Comparison of ENCODE assay signal across 9 mouse cellular contexts in genomic region chr14:79394564-79394963, GRCm38 (mm10). TPM values are rescaled to one million over a fixed set of nuclear protein-coding genes. Genes with fewer than 3 reads are reported as not detected.
DNase-seq lines count a peak whose midpoint lies in the region; ATAC-seq and TF ChIP-seq lines count a peak whose summit lies in the region.
"Had no signal": no experiment of that assay in that cellular context is flagged by ENCODE, and none has a peak within 500 bp of the region (broad histone marks: within the 10 kb centered on the region; RNA-seq: fewer than 3 reads in every experiment).

No protein-coding gene starts in this region.

- peak; percentile 46 for ATAC-seq in CD4-positive, CD25-positive, alpha-beta regulatory T cell, adult 4 months
- ATAC-seq in inflammation-experienced regulatory T-cells, adult 6 months, result peak; percentile 44
- peak; percentile 65 for ATAC-seq in monocyte, adult 5-6 weeks (replicated peaks; ENCODE audit: insufficient number of reproducible peaks, low FRiP score, low TSS enrichment, poor library complexity, severe bottlenecking)

- no peaks in the 10 kb centered on the region; the same call in 1 of the 2 replicates for H3K4me1 ChIP-seq in bone marrow, adult 2 months (ENCODE audit: control insufficient read depth, insufficient read depth, low read length)

- no peak for TF ChIP-seq POLR2A in bone marrow, adult 2 months (IDR thresholded peaks at IDR 0.05; ENCODE audit: borderline replicate concordance, control insufficient read depth, low read depth, low read length)

- intact Hi-C loops in heart, postnatal 25 days (cut with DNase I), result loop anchor here (10.0 kb wide), 1 partner anchor 170 kb away; no protein-coding TSS in a partner anchor

- H3K4me3 ChIP-seq in bone marrow, adult 2 months (replicated peaks; ENCODE audit: control insufficient read depth, low read depth, low read length), result no peak overlapping the region
- H3K4me3 ChIP-seq: embryonic facial prominence, embryonic 13.5 days had no signal

- TF ChIP-seq CTCF in bone marrow, adult 2 months (IDR thresholded peaks at IDR 0.05; ENCODE audit: control insufficient read depth, insufficient read depth, low read length), result peak; percentile 56

- no peak overlapping the region for H3K27ac ChIP-seq in bone marrow, adult 2 months (ENCODE audit: control insufficient read depth, insufficient read depth, low read depth, low read length, poor library complexity)
- H3K27ac ChIP-seq: embryonic facial prominence, embryonic 13.5 days had no signal

- DNase-seq in heart, adult 8-10 months (ENCODE audit: low spot score), result peak; percentile 35
- DNase-seq in heart, postnatal 25 days (ENCODE audit: low spot score), result no peak
- DNase-seq in left cerebral cortex, adult 8-10 months (ENCODE audit: low spot score in 2 of 2), result no peak
- no peak for DNase-seq in right cerebral cortex, postnatal 25 days

RNA-seq across cellular contexts. Expression of gene Mtrf1, which starts 3.0 kb away (rescaled TPM):
- 1 to 10 TPM; 7.3 to 9.3 (median 8.6) TPM for total RNA-seq in heart, adult 8-10 months (2022)
- total RNA-seq in heart, postnatal 25 days (2021), result 1 to 10 TPM; 6.4 to 7.3 TPM
- polyA plus RNA-seq in CD4-positive, CD25-positive, alpha-beta regulatory T cell, adult 4 months (2017; shearing (Covaris generic)), result 1 to 10 TPM; 4.3 to 6.0 TPM
- polyA plus RNA-seq in bone marrow, adult 2 months (2011; ENCODE audit: insufficient read depth, insufficient read length, low replicate concordance, missing spikeins), result 3.4 and 5.6 TPM in 2 replicates
- polyA plus RNA-seq in inflammation-experienced regulatory T-cells, adult 6 months (2017; shearing (Covaris generic)), result 1 to 10 TPM; 6.1 to 7.3 (median 7.1) TPM
- total RNA-seq in monocyte, adult 5-6 weeks (2017), result 5.8 to 7.4 TPM (median 7.1 TPM) in 3 replicates
- total RNA-seq in left cerebral cortex, adult 8-10 months (2022), result 1 to 10 TPM; 6.7 to 7.3 (median 7.0) TPM

RNA-seq across cellular contexts. Expression of gene Naa16, which starts 4.0 kb away (rescaled TPM):
- total RNA-seq in heart, adult 8-10 months (2022), result 10 to 100 TPM in 1 of 4 experiments, 1 to 10 TPM in 3; 6.5 to 12.0 (median 6.9) TPM
- total RNA-seq in heart, postnatal 25 days (2021), result 10 to 100 TPM in 1 of 2 experiments, 1 to 10 TPM in 1; 10.0 to 10.6 TPM
- 10 to 100 TPM; 53.6 to 54.4 TPM for polyA plus RNA-seq in CD4-positive, CD25-positive, alpha-beta regulatory T cell, adult 4 months (2017; shearing (Covaris generic))
- polyA plus RNA-seq in bone marrow, adult 2 months (2011; ENCODE audit: insufficient read depth, insufficient read length, low replicate concordance, missing spikeins), result 18.1 and 20.7 TPM in 2 replicates
- 10 to 100 TPM; 55.1 to 68.9 (median 63.2) TPM for polyA plus RNA-seq in inflammation-experienced regulatory T-cells, adult 6 months (2017; shearing (Covaris generic))
- total RNA-seq in monocyte, adult 5-6 weeks (2017), result 24.0 to 47.2 TPM (median 30.6 TPM) in 3 replicates
- 10 to 100 TPM; 11.5 to 14.4 (median 13.1) TPM for total RNA-seq in left cerebral cortex, adult 8-10 months (2022)

RNA-seq across cellular contexts. Expression of gene Kbtbd7, which starts 31.7 kb away (rescaled TPM):
- 10 to 100 TPM in 2 of 4 experiments, 1 to 10 TPM in 2; 8.2 to 10.1 (median 9.6) TPM for total RNA-seq in heart, adult 8-10 months (2022)
- 10 to 100 TPM; 10.3 to 12.0 TPM for total RNA-seq in heart, postnatal 25 days (2021)
- polyA plus RNA-seq in CD4-positive, CD25-positive, alpha-beta regulatory T cell, adult 4 months (2017; shearing (Covaris generic)), result 1 to 10 TPM in 1 of 2 experiments, under 1 TPM in 1; 0.89 to 1.2 TPM
- 3.1 and 4.0 TPM in 2 replicates for polyA plus RNA-seq in bone marrow, adult 2 months (2011; ENCODE audit: insufficient read depth, insufficient read length, low replicate concordance, missing spikeins)
- 1 to 10 TPM; 1.3 to 1.9 (median 1.6) TPM for polyA plus RNA-seq in inflammation-experienced regulatory T-cells, adult 6 months (2017; shearing (Covaris generic))
- total RNA-seq in monocyte, adult 5-6 weeks (2017), result 20.7 to 22.0 TPM (median 21.7 TPM) in 3 replicates
- total RNA-seq in left cerebral cortex, adult 8-10 months (2022), result 10 to 100 TPM; 35.5 to 40.8 (median 37.1) TPM

RNA-seq across cellular contexts. Expression of gene Kbtbd6, which starts 57.1 kb away (rescaled TPM):
- under 1 TPM in 3 of 4 experiments, not detected in 1; 0.11 to 0.16 (median 0.16) TPM for total RNA-seq in heart, adult 8-10 months (2022)
- total RNA-seq in heart, postnatal 25 days (2021), result under 1 TPM; 0.17 to 0.29 TPM
- polyA plus RNA-seq in CD4-positive, CD25-positive, alpha-beta regulatory T cell, adult 4 months (2017; shearing (Covaris generic)), result not detected
- 3.2 and 5.3 TPM in 2 replicates for polyA plus RNA-seq in bone marrow, adult 2 months (2011; ENCODE audit: insufficient read depth, insufficient read length, low replicate concordance, missing spikeins)
- under 1 TPM in 1 of 3 experiments, not detected in 2; 0.92 TPM for polyA plus RNA-seq in inflammation-experienced regulatory T-cells, adult 6 months (2017; shearing (Covaris generic))
- total RNA-seq in monocyte, adult 5-6 weeks (2017), result 1.6 TPM in 1 of 3 replicates, not detected in the others
- total RNA-seq in left cerebral cortex, adult 8-10 months (2022), result 1 to 10 TPM; 1.0 to 1.4 (median 1.2) TPM
